In genomic region chr3:84040476-84041082, GRCm38 (mm10) we compare ENCODE assay signal across 8 mouse cellular contexts. TPM values are rescaled to one million over a fixed set of nuclear protein-coding genes. Genes with fewer than 3 reads are reported as not detected.
DNase-seq lines count a peak whose midpoint lies in the region; ATAC-seq and TF ChIP-seq lines count a peak whose summit lies in the region.

No protein-coding gene starts in this region.

- H3K4me1 ChIP-seq in kidney, embryonic 15.5 days, result peaks cover 25% of the 10 kb centered on the region
- peaks cover 7% of the 10 kb centered on the region for H3K4me1 ChIP-seq in small intestine, adult 2 months (ENCODE audit: control insufficient read depth, insufficient read depth, insufficient read length, low read length)

- peak overlapping the region; percentile 94 for H3K27ac ChIP-seq in kidney, embryonic 15.5 days
- H3K27ac ChIP-seq in small intestine, adult 2 months (ENCODE audit: insufficient read depth, low read depth, low read length), result peak overlapping the region; percentile 79

- 2% methylated on average over 23 of the region's 23 CpGs for WGBS in kidney, embryonic 15.5 days
- WGBS in small intestine, adult 2 months, result 1% methylated on average over 23 of the region's 23 CpGs

- peak overlapping the region; percentile 98 for H3K4me2 ChIP-seq in kidney, embryonic 15.5 days

- TF ChIP-seq CTCF in small intestine, adult 2 months (IDR thresholded peaks at IDR 0.05; ENCODE audit: extremely low read depth, insufficient read length, insufficient replicate concordance, low read depth, low read length), result no peak

- H3K36me3 ChIP-seq in kidney, embryonic 15.5 days, result 0 out of 2 replicates have a peak, but pooled peaks cover 4% of the 10 kb centered on the region
- H3K36me3 ChIP-seq in small intestine, adult 2 months (ENCODE audit: control insufficient read depth, insufficient read depth, low read length), result no peaks in the 10 kb centered on the region

- H3K9ac ChIP-seq in kidney, embryonic 15.5 days, result peak overlapping the region; percentile 93

- DNase-seq in adrenal gland, postnatal 14 days, result peak; percentile 69
- no peak for DNase-seq in adrenal gland, adult 8-10 months
- peak; percentile 18 to 47 for DNase-seq in urinary bladder, adult 18-20 months (ENCODE audit: low spot score in 2 of 2)
- no peak for DNase-seq in urinary bladder, postnatal 10 days (ENCODE audit: low spot score)
- peak; percentile 68 for DNase-seq in lung, postnatal 25 days (ENCODE audit: low spot score)

- H3K9me3 ChIP-seq in kidney, embryonic 15.5 days (replicated peaks), result no peaks in the 10 kb centered on the region

- H3K4me3 ChIP-seq in kidney, embryonic 15.5 days (replicated peaks), result peak overlapping the region; percentile 94
- H3K4me3 ChIP-seq in small intestine, adult 2 months (ENCODE audit: low read depth, low read length), result peak overlapping the region; percentile 69

- H3K27me3 ChIP-seq in kidney, embryonic 15.5 days, result no peaks in the 10 kb centered on the region
- H3K27me3 ChIP-seq in small intestine, adult 2 months (ENCODE audit: control insufficient read depth, insufficient read depth, low read length), result no peaks in the 10 kb centered on the region

- peak; percentile 28 for ATAC-seq in granulocyte monocyte progenitor cell, adult 5-6 weeks (replicated peaks; ENCODE audit: poor library complexity, severe bottlenecking)
- peak; percentile 60 for ATAC-seq in kidney, embryonic 15.5 days (replicated peaks; ENCODE audit: low FRiP score)

- TF ChIP-seq POLR2A in small intestine, adult 2 months (IDR thresholded peaks at IDR 0.05; ENCODE audit: low read depth, low read length), result no peak

RNA-seq across cellular contexts. Expression of gene Tmem131l, which starts 0.6 kb away (rescaled TPM):
- total RNA-seq in adrenal gland, postnatal 14 days (2021), result 45.7 and 60.1 TPM in 2 replicates
- total RNA-seq in adrenal gland, adult 8-10 months (2022), result 10 to 100 TPM; 37.3 to 56.8 (median 50.1) TPM
- 80.9 and 108 TPM in 2 replicates for total RNA-seq in granulocyte monocyte progenitor cell, adult 5-6 weeks (2014; fragmentation: Nextera tagmentation)
- total RNA-seq in granulocyte monocyte progenitor cell, adult 5-6 weeks (2017), result 25.6 and 31.9 TPM in 2 replicates
- polyA plus RNA-seq in kidney, embryonic 15.5 days (2015; fragmentation: Nextera tagmentation; extraction: Ambion mirVana), result 35.2 and 37.5 TPM in 2 replicates
- polyA plus RNA-seq in small intestine, adult 2 months (2012; rRNA removed), result 10.3 and 13.2 TPM in 2 replicates

Comparison
In these comparisons a context has a peak if more than half of its experiments do, and no peak if none do; other contexts are left out.
1. DNase-seq: peak in adrenal gland, postnatal 14 days (single experiment), urinary bladder, adult 18-20 months (2 of 2) and lung, postnatal 25 days (single experiment); none in adrenal gland, adult 8-10 months (single experiment) and urinary bladder, postnatal 10 days (single experiment).